ENCODE assay signal across 8 mouse cellular contexts in the genomic region with DNA sequence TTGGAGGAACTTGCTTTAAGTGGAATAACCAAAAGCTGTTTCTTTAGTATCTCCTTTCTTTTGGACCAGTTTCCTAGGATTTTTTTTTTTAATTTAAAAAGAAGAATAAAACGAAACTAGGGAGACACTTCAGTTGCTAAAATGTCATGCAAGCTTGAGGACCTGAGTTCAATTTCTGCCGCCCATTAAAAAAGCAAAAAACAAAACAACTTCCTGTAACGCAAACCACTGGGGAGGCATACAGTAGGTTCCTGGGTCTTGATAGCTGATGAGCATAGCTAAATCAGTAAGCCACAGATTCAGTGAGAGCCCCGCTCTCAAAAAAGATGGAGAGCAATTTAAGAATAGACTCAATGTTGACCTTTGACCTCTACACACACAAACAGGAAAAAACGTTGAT. TPM values are rescaled to one million over a fixed set of nuclear protein-coding genes. Genes with fewer than 3 reads are reported as not detected.
DNase-seq lines count a peak whose midpoint lies in the region; ATAC-seq and TF ChIP-seq lines count a peak whose summit lies in the region.

No protein-coding gene starts in this region.

- peaks cover 2% of the 10 kb centered on the region; the same call in 1 of the 2 replicates for H3K36me3 ChIP-seq in heart, adult 2 months (ENCODE audit: control insufficient read depth, insufficient read depth, low read length)
- peaks cover 5% of the 10 kb centered on the region for H3K36me3 ChIP-seq in lung, embryonic 15.5 days
- H3K36me3 ChIP-seq in embryonic facial prominence, embryonic 13.5 days, result peaks cover 10% of the 10 kb centered on the region; the same call in 1 of the 2 replicates
- no peaks in the 10 kb centered on the region for H3K36me3 ChIP-seq in liver, postnatal 0 days (replicated peaks; ENCODE audit: insufficient read depth, low read length)

- TF ChIP-seq EP300 in heart, adult 2 months (IDR thresholded peaks at IDR 0.05; ENCODE audit: insufficient read depth, low read depth, low read length), result no peak
- no peak for TF ChIP-seq EP300 in liver, postnatal 0 days (IDR thresholded peaks at IDR 0.05; ENCODE audit: low read depth)

- H3K27me3 ChIP-seq in heart, adult 2 months (ENCODE audit: control insufficient read depth, insufficient read depth, low read length), result no peaks in the 10 kb centered on the region
- H3K27me3 ChIP-seq in lung, embryonic 15.5 days, result no peaks in the 10 kb centered on the region
- H3K27me3 ChIP-seq in embryonic facial prominence, embryonic 13.5 days, result no peaks in the 10 kb centered on the region
- H3K27me3 ChIP-seq in liver, postnatal 0 days (ENCODE audit: insufficient read depth, low read length), result no peaks in the 10 kb centered on the region

- H3K79me2 ChIP-seq in heart, adult 2 months (replicated peaks; ENCODE audit: control insufficient read depth, insufficient read depth, low read length), result no peaks in the 10 kb centered on the region; the same call in 1 of the 2 replicates

- no peaks in the 10 kb centered on the region for H3K9me3 ChIP-seq in lung, embryonic 15.5 days
- no peaks in the 10 kb centered on the region for H3K9me3 ChIP-seq in embryonic facial prominence, embryonic 13.5 days
- H3K9me3 ChIP-seq in liver, postnatal 0 days (ENCODE audit: low read length), result no peaks in the 10 kb centered on the region

- intact Hi-C loops in heart, adult 2 months (cut with DNase I), result loop anchor here (5.0 kb wide), 1 partner anchor 44 kb away; no protein-coding TSS in a partner anchor
- intact Hi-C loops in heart, postnatal 14 days (cut with DNase I), result no loop called here

- peak overlapping the region; percentile 46 for H3K4me2 ChIP-seq in lung, embryonic 15.5 days
- H3K4me2 ChIP-seq in embryonic facial prominence, embryonic 13.5 days, result peak overlapping the region; percentile 48
- H3K4me2 ChIP-seq in liver, postnatal 0 days (ENCODE audit: low read depth, low read length), result peak overlapping the region; percentile 59

- WGBS in heart, adult 2 months, result 48% methylated on average over 5 of the region's 5 CpGs
- WGBS in lung, embryonic 15.5 days, result 57% methylated on average over 5 of the region's 5 CpGs
- 58% methylated on average over 5 of the region's 5 CpGs for WGBS in embryonic facial prominence, embryonic 13.5 days
- 53% methylated on average over 5 of the region's 5 CpGs for WGBS in liver, postnatal 0 days (ENCODE audit: insufficient replicate concordance)

- H3K4me1 ChIP-seq in heart, adult 2 months (ENCODE audit: control insufficient read depth, insufficient read depth, low read length), result peaks cover 12% of the 10 kb centered on the region
- peaks cover 37% of the 10 kb centered on the region for H3K4me1 ChIP-seq in lung, embryonic 15.5 days
- peaks cover 28% of the 10 kb centered on the region for H3K4me1 ChIP-seq in embryonic facial prominence, embryonic 13.5 days
- peaks cover 16% of the 10 kb centered on the region for H3K4me1 ChIP-seq in liver, postnatal 0 days (ENCODE audit: insufficient read depth)

- peak overlapping the region; percentile 34 for H3K4me3 ChIP-seq in heart, adult 2 months
- H3K4me3 ChIP-seq in lung, embryonic 15.5 days, result no peak overlapping the region
- no peak overlapping the region for H3K4me3 ChIP-seq in embryonic facial prominence, embryonic 13.5 days
- H3K4me3 ChIP-seq in liver, postnatal 0 days (ENCODE audit: low read depth, low read length), result peak overlapping the region; percentile 21; the same call in 1 of the 2 replicates

- no peak for TF ChIP-seq POLR2A in heart, adult 2 months (IDR thresholded peaks at IDR 0.05; ENCODE audit: insufficient read depth, low read depth, low read length)

- TF ChIP-seq CTCF in heart, adult 2 months (IDR thresholded peaks at IDR 0.05), result no peak
- no peak for TF ChIP-seq CTCF in liver, postnatal 0 days (IDR thresholded peaks at IDR 0.05; ENCODE audit: low read depth)

- no peak for ATAC-seq in lung, embryonic 15.5 days (ENCODE audit: borderline replicate concordance, extremely low read depth, low FRiP score, low TSS enrichment)
- no peak for ATAC-seq in embryonic facial prominence, embryonic 13.5 days (ENCODE audit: insufficient number of reproducible peaks, insufficient read depth, low FRiP score, low TSS enrichment, low read depth)
- ATAC-seq in liver, postnatal 0 days, result no peak

- no peak for DNase-seq in heart, adult 2 months
- no peak for DNase-seq in heart, postnatal 14 days
- no peak for DNase-seq in lung, postnatal 36 days
- DNase-seq in liver, postnatal 0 days, result no peak
- DNase-seq in frontal cortex, postnatal 14 days (ENCODE audit: low spot score in 2 of 2), result no peak
- DNase-seq in ovary, postnatal 10 days (ENCODE audit: low spot score), result no peak

- peak overlapping the region; percentile 71 for H3K27ac ChIP-seq in heart, adult 2 months
- peak overlapping the region; percentile 63 for H3K27ac ChIP-seq in lung, embryonic 15.5 days
- H3K27ac ChIP-seq in embryonic facial prominence, embryonic 13.5 days, result 0 out of 2 replicates have a peak overlapping the region, but pooled peaks have one; percentile 55
- peak overlapping the region; percentile 81 for H3K27ac ChIP-seq in liver, postnatal 0 days (ENCODE audit: low read depth)

- H3K9ac ChIP-seq in heart, adult 2 months (ENCODE audit: low read depth, low read length), result no peak overlapping the region
- H3K9ac ChIP-seq in lung, embryonic 15.5 days, result no peak overlapping the region
- H3K9ac ChIP-seq in embryonic facial prominence, embryonic 13.5 days, result 0 out of 2 replicates have a peak overlapping the region, but pooled peaks have one; percentile 41
- peak overlapping the region; percentile 46; the same call in 1 of the 2 replicates for H3K9ac ChIP-seq in liver, postnatal 0 days (replicated peaks)

RNA-seq across cellular contexts. Expression of a gene that starts 2.8 kb away (rescaled TPM):
- total RNA-seq in heart, adult 2 months (2021), result 10 to 100 TPM; 14.0 to 15.0 TPM
- 24.8 and 32.8 TPM in 2 replicates for polyA plus RNA-seq in heart, adult 2 months (2012; rRNA removed)
- total RNA-seq in heart, postnatal 14 days (2021), result 10 to 100 TPM; 16.0 to 16.3 TPM
- 43.7 and 43.8 TPM in 2 replicates for polyA plus RNA-seq in lung, embryonic 15.5 days (2015; fragmentation: Nextera tagmentation; extraction: Ambion mirVana)
- 49.3 and 49.9 TPM in 2 replicates for polyA plus RNA-seq in embryonic facial prominence, embryonic 13.5 days (2015; fragmentation: Nextera tagmentation; extraction: Ambion mirVana)
- polyA plus RNA-seq in liver, postnatal 0 days (2015; fragmentation: Nextera tagmentation; extraction: Ambion mirVana), result 13.0 and 16.0 TPM in 2 replicates

RNA-seq across cellular contexts. Expression of a gene that starts 12.1 kb away (rescaled TPM):
- total RNA-seq in heart, adult 2 months (2021), result 10 to 100 TPM; 10.2 to 10.7 TPM
- 8.2 and 8.6 TPM in 2 replicates for polyA plus RNA-seq in heart, adult 2 months (2012; rRNA removed)
- total RNA-seq in heart, postnatal 14 days (2021), result 10 to 100 TPM; 22.1 to 23.1 TPM
- polyA plus RNA-seq in lung, embryonic 15.5 days (2015; fragmentation: Nextera tagmentation; extraction: Ambion mirVana), result 46.2 and 46.6 TPM in 2 replicates
- 19.0 and 21.2 TPM in 2 replicates for polyA plus RNA-seq in embryonic facial prominence, embryonic 13.5 days (2015; fragmentation: Nextera tagmentation; extraction: Ambion mirVana)
- polyA plus RNA-seq in liver, postnatal 0 days (2015; fragmentation: Nextera tagmentation; extraction: Ambion mirVana), result 2.4 and 2.8 TPM in 2 replicates

RNA-seq across cellular contexts. Expression of a gene that starts 12.3 kb away (rescaled TPM):
- under 1 TPM; 0.60 to 0.68 TPM for total RNA-seq in heart, adult 2 months (2021)
- 3.7 and 5.0 TPM in 2 replicates for polyA plus RNA-seq in heart, adult 2 months (2012; rRNA removed)
- 1 to 10 TPM; 1.3 to 1.4 TPM for total RNA-seq in heart, postnatal 14 days (2021)
- 2.7 and 3.9 TPM in 2 replicates for polyA plus RNA-seq in lung, embryonic 15.5 days (2015; fragmentation: Nextera tagmentation; extraction: Ambion mirVana)
- 2.6 and 3.4 TPM in 2 replicates for polyA plus RNA-seq in embryonic facial prominence, embryonic 13.5 days (2015; fragmentation: Nextera tagmentation; extraction: Ambion mirVana)
- 0.15 and 0.34 TPM in 2 replicates for polyA plus RNA-seq in liver, postnatal 0 days (2015; fragmentation: Nextera tagmentation; extraction: Ambion mirVana)

RNA-seq across cellular contexts. Expression of a gene that starts 19.0 kb away (rescaled TPM):
- 10 to 100 TPM; 18.4 to 24.8 TPM for total RNA-seq in heart, adult 2 months (2021)
- 18.5 and 19.0 TPM in 2 replicates for polyA plus RNA-seq in heart, adult 2 months (2012; rRNA removed)
- 10 to 100 TPM; 19.5 to 21.3 TPM for total RNA-seq in heart, postnatal 14 days (2021)
- polyA plus RNA-seq in lung, embryonic 15.5 days (2015; fragmentation: Nextera tagmentation; extraction: Ambion mirVana), result 126 and 144 TPM in 2 replicates
- 135 and 151 TPM in 2 replicates for polyA plus RNA-seq in embryonic facial prominence, embryonic 13.5 days (2015; fragmentation: Nextera tagmentation; extraction: Ambion mirVana)
- polyA plus RNA-seq in liver, postnatal 0 days (2015; fragmentation: Nextera tagmentation; extraction: Ambion mirVana), result 70.1 and 76.2 TPM in 2 replicates

RNA-seq across cellular contexts. Expression of a gene that starts 31.9 kb away (rescaled TPM):
- total RNA-seq in heart, adult 2 months (2021), result 100 to 1,000 TPM; 132 to 145 TPM
- 68.4 and 71.5 TPM in 2 replicates for polyA plus RNA-seq in heart, adult 2 months (2012; rRNA removed)
- 100 to 1,000 TPM; 141 to 163 TPM for total RNA-seq in heart, postnatal 14 days (2021)
- polyA plus RNA-seq in lung, embryonic 15.5 days (2015; fragmentation: Nextera tagmentation; extraction: Ambion mirVana), result 465 and 488 TPM in 2 replicates
- 458 and 524 TPM in 2 replicates for polyA plus RNA-seq in embryonic facial prominence, embryonic 13.5 days (2015; fragmentation: Nextera tagmentation; extraction: Ambion mirVana)
- polyA plus RNA-seq in liver, postnatal 0 days (2015; fragmentation: Nextera tagmentation; extraction: Ambion mirVana), result 114 and 130 TPM in 2 replicates

Comparison
In these comparisons a context has a peak if more than half of its experiments do, and no peak if none do; other contexts are left out.
1. H3K4me3 ChIP-seq: peak in heart, adult 2 months (single experiment) and liver, postnatal 0 days (single experiment); none in lung, embryonic 15.5 days (single experiment) and embryonic facial prominence, embryonic 13.5 days (single experiment).
2. H3K9ac ChIP-seq: peak in embryonic facial prominence, embryonic 13.5 days (single experiment) and liver, postnatal 0 days (single experiment); none in heart, adult 2 months (single experiment) and lung, embryonic 15.5 days (single experiment).
3. Peak in every context shown above with its lines, with median percentiles within 50 percentile points of each other: H3K27ac ChIP-seq and H3K4me2 ChIP-seq.